Mouse (Mus musculus) CH12.LX (cell line): ENCODE measurements around the gene Gna12. TPM values are rescaled to one million over a fixed set of nuclear protein-coding genes. Genes with fewer than 3 reads are reported as not detected.

ENCODE experiments used
- DNase-seq: peaks from one replicate; pipeline ENCODE4 v3.0.0-alpha.2; 2013; ENCODE audit errors: extremely low read depth
- H3K27ac ChIP-seq: 2 replicates; pipeline ENCODE4 v1.5.1; 2012; ENCODE audit warnings: low read depth, mild to moderate bottlenecking, control low read depth, moderate library complexity; ENCODE audit not compliant: insufficient read depth
- H3K27me3 ChIP-seq: replicated peaks from 2 replicates; pipeline ENCODE3; 2012; ENCODE audit warnings: inconsistent platforms
- H3K36me3 ChIP-seq, 2 experiments: replicated peaks in 1 of 2; 2 replicates each; pipeline versions ENCODE3 to v1.6.1; 2012; ENCODE audit warnings: inconsistent platforms in 1 of 2, low read length in 1 of 2, mild to moderate bottlenecking in 1 of 2, mixed read lengths in 1 of 2, moderate library complexity in 1 of 2; ENCODE audit not compliant: control insufficient read depth in 1 of 2, insufficient read depth in 1 of 2
- H3K4me1 ChIP-seq, 2 experiments: 2 replicates each; pipeline ENCODE4 v1.6.1; 2012; ENCODE audit warnings: inconsistent platforms in 1 of 2, moderate library complexity in 1 of 2; ENCODE audit not compliant: insufficient read depth in 2 of 2, control insufficient read depth in 1 of 2
- H3K4me2 ChIP-seq: 2 replicates; pipeline ENCODE4 v1.6.1; 2012; ENCODE audit warnings: low read depth, mild to moderate bottlenecking, control low read depth; ENCODE audit not compliant: poor library complexity, insufficient read depth, severe bottlenecking
- H3K4me3 ChIP-seq, 3 experiments: fragments of 150-350 bp in 1 of 3; sonication (generic) in 1 of 3; replicated peaks in 1 of 3; 2 replicates each; pipeline versions ENCODE3 to v1.5.1; 2011 to 2012; ENCODE audit warnings: low read depth in 2 of 3, low read length in 2 of 3, mild to moderate bottlenecking in 2 of 3, moderate library complexity in 2 of 3, control low read depth in 1 of 3, improper control_type of control experiment in 1 of 3, inconsistent platforms in 1 of 3, mixed read lengths in 1 of 3; ENCODE audit not compliant: poor library complexity in 1 of 3
- H3K79me2 ChIP-seq: replicated peaks from 2 replicates; pipeline ENCODE4 v1.6.1; 2012; ENCODE audit warnings: mild to moderate bottlenecking, moderate library complexity; ENCODE audit not compliant: control insufficient read depth, poor library complexity, insufficient read depth, severe bottlenecking; ENCODE audit errors: extremely low read depth
- H3K9ac ChIP-seq: 2 replicates; pipeline ENCODE4 v1.6.1; 2012; ENCODE audit warnings: low read depth, mild to moderate bottlenecking, control low read depth, moderate library complexity; ENCODE audit not compliant: insufficient read depth
- H3K9me3 ChIP-seq: replicated peaks from 2 replicates; pipeline ENCODE3; 2012; ENCODE audit warnings: low read length, inconsistent platforms, mixed read lengths
- CHD1 ChIP-seq: IDR thresholded peaks from 2 replicates; pipeline ENCODE4 v1.6.1; 2012; ENCODE audit warnings: low read depth, low read length, improper control_type of control experiment, inconsistent platforms
- CHD2 ChIP-seq: IDR thresholded peaks from 2 replicates; pipeline ENCODE4 v1.6.1; 2011; ENCODE audit warnings: low read length, improper control_type of control experiment
- CTCF ChIP-seq, 2 experiments: IDR thresholded peaks in 1 of 2; conservative IDR thresholded peaks in 1 of 2; 2 replicates each; pipeline ENCODE4 v1.5.1; 2011 to 2012; ENCODE audit warnings: low read depth in 2 of 2, low read length in 2 of 2, improper control_type of control experiment in 1 of 2, inconsistent platforms in 1 of 2, mild to moderate bottlenecking in 1 of 2, moderate library complexity in 1 of 2
- E2F4 ChIP-seq: IDR thresholded peaks from 2 replicates; pipeline ENCODE4 v1.6.1; 2011; ENCODE audit warnings: low read depth, low read length, improper control_type of control experiment; ENCODE audit not compliant: insufficient replicate concordance
- ETS1 ChIP-seq: conservative IDR thresholded peaks from 2 replicates; pipeline ENCODE4 v1.6.1; 2012; ENCODE audit warnings: low read depth, mild to moderate bottlenecking, inconsistent platforms, low read length, improper control_type of control experiment, moderate library complexity
- GABPA ChIP-seq: IDR thresholded peaks from 2 replicates; pipeline ENCODE4 v1.6.1; 2012; ENCODE audit warnings: low read depth, low read length, improper control_type of control experiment, inconsistent platforms; ENCODE audit not compliant: insufficient replicate concordance
- MAFK ChIP-seq: IDR thresholded peaks from 2 replicates; pipeline ENCODE4 v1.6.1; 2011; ENCODE audit warnings: low read length, improper control_type of control experiment; ENCODE audit not compliant: insufficient replicate concordance
- MEF2A ChIP-seq: IDR thresholded peaks from 2 replicates; pipeline ENCODE4 v1.6.1; 2014; ENCODE audit warnings: low read depth, mild to moderate bottlenecking, inconsistent platforms, low read length, improper control_type of control experiment, borderline replicate concordance
- NRF1 ChIP-seq: IDR thresholded peaks from 2 replicates; pipeline ENCODE4 v1.6.1; 2014; ENCODE audit warnings: low read depth, mild to moderate bottlenecking, inconsistent platforms, low read length, improper control_type of control experiment, moderate library complexity
- PAX5 ChIP-seq: IDR thresholded peaks from 2 replicates; pipeline ENCODE4 v1.6.1; 2012; ENCODE audit warnings: low read length, inconsistent platforms, mixed read lengths
- POLR2AphosphoS2 ChIP-seq: IDR thresholded peaks from 2 replicates; pipeline ENCODE4 v1.6.1; 2011; ENCODE audit warnings: low read depth, low read length, improper control_type of control experiment
- RAD21 ChIP-seq: IDR thresholded peaks from 2 replicates; pipeline ENCODE4 v1.6.1; 2011; ENCODE audit warnings: low read depth, mild to moderate bottlenecking, low read length, improper control_type of control experiment, moderate library complexity
- SMC3 ChIP-seq: IDR thresholded peaks from 2 replicates; pipeline ENCODE4 v1.6.1; 2011; ENCODE audit warnings: low read depth, low read length, improper control_type of control experiment
- TBP ChIP-seq: conservative IDR thresholded peaks from 2 replicates; pipeline ENCODE4 v1.6.1; 2011; ENCODE audit warnings: low read depth, low read length, improper control_type of control experiment
- ZC3H11A ChIP-seq: IDR thresholded peaks from 2 replicates; pipeline ENCODE4 v1.6.1; 2012; ENCODE audit warnings: low read depth, mild to moderate bottlenecking, inconsistent platforms, low read length, improper control_type of control experiment
- dilution Hi-C: fragments of 300-500 bp; cut with MboI; formaldehyde crosslinking; loops from 2 replicates; pipeline ENCODE4 v1.14.3; 2020; ENCODE audit warnings: low sequenced_read_pairs; ENCODE audit not compliant: extremely low pct_unique_long_range_greater_than_20kb, extremely low pct_ligation_motif_present
- in situ Hi-C: fragments of 300-500 bp; cut with MboI; formaldehyde crosslinking; loops from 3 replicates; pipeline ENCODE4 v1.14.3; 2019; ENCODE audit warnings: low sequenced_read_pairs, low pct_ligation_motif_present, low pct_unique_long_range_greater_than_20kb, mixed read lengths
- polyA plus RNA-seq: library from polyadenylated mRNA; unstranded; fragments of >175 nt; gene quantifications from 2 replicates; pipeline ENCODE4 v1.2.1, GENCODE M21; 2012; ENCODE audit warnings: low read depth; ENCODE audit not compliant: insufficient read length
- total RNA-seq, 2 experiments: library from RNA; depleted of rRNA; stranded (reverse); fragments of 300-350 nt in 1 of 2; fragments of >200 nt in 1 of 2; gene quantifications; 2 replicates each; pipeline ENCODE4 v1.2.3; 2012 to 2014

The Gna12 gene
- total and polyA plus RNA-seq, 3 experiments, result 11.5 to 15.8 (median 15.4) TPM

- dilution Hi-C loops, result no loop called here
- no peak for DNase-seq
- TF ChIP-seq E2F4 (no peak), SMC3 (peak; percentile 24), POLR2AphosphoS2 (no peak), MEF2A (no peak), CTCF (conservative IDR thresholded peaks at IDR 0.05 in 1 of 2, IDR thresholded peaks at IDR 0.05 in 1 of 2; ENCODE audit: low read depth in 2 of 2, low read length in 2 of 2) (peak in 1 of 2 experiments; percentile 42; a peak in 2 of 4 replicates), ZC3H11A (no peak), TBP (no peak), CHD1 (no peak), RAD21 (no peak)
Measured at GRCm38 (mm10) chr5:140743706-140744131, 86.5 kb downstream of the Gna12 start.

GRCm38 (mm10) chr5:140741877-140742276, 88.4 kb downstream of the Gna12 start:
- Histone ChIP-seq H3K4me1 (peaks cover 9 to 55% of the 10 kb centered on the region in 2 experiments; a peak in 3 of 4 replicates), H3K27me3 (no peaks in the 10 kb centered on the region), H3K9me3 (no peaks in the 10 kb centered on the region), H3K36me3 (peaks cover 8 to 27% of the 10 kb centered on the region in 2 experiments), H3K9ac (0 out of 2 replicates have a peak overlapping the region, but pooled peaks have one; percentile 16), H3K79me2 (no peaks in the 10 kb centered on the region), H3K27ac (no peak overlapping the region), H3K4me2 (no peak overlapping the region; the same call in 1 of the 2 replicates), H3K4me3 (peak overlapping the region in 1 of 3 experiments; percentile 63)
- TF ChIP-seq NRF1 (no peak), ETS1 (no peak), RAD21 (peak; percentile 49), MAFK (no peak), SMC3 (peak; percentile 24; the same call in 1 of the 2 replicates), CHD2 (no peak), PAX5 (no peak), CTCF (conservative IDR thresholded peaks at IDR 0.05 in 1 of 2, IDR thresholded peaks at IDR 0.05 in 1 of 2; ENCODE audit: low read depth in 2 of 2, low read length in 2 of 2) (peak; percentile 51 to 70), GABPA (no peak)
- dilution Hi-C loops (no loop called here), in situ Hi-C loops (loop anchor here (5.0 to 10.0 kb wide), 3 partner anchors 35 to 197 kb away; partner anchors contain the start of gene Brat1)
- peak; percentile 79 for DNase-seq

More at GRCm38 (mm10) chr5:140743706-140744131, 86.5 kb downstream of the Gna12 start:
- Histone ChIP-seq H3K9ac (no peak overlapping the region), H3K4me1 (peaks cover 14 to 55% of the 10 kb centered on the region in 2 experiments), H3K9me3 (no peaks in the 10 kb centered on the region), H3K27ac (no peak overlapping the region), H3K27me3 (no peaks in the 10 kb centered on the region), H3K79me2 (no peaks in the 10 kb centered on the region), H3K4me3 (no peak overlapping the region), H3K36me3 (peaks cover 8 to 43% of the 10 kb centered on the region in 2 experiments), H3K4me2 (no peak overlapping the region)
- in situ Hi-C loops, result loop anchor here (5.0 to 10.0 kb wide), 3 partner anchors 36 to 199 kb away; partner anchors contain the start of gene Brat1
